Mouse (Mus musculus) myocyte (in vitro differentiated cells): ENCODE measurements around the gene Foxl1. TPM values are rescaled to one million over a fixed set of nuclear protein-coding genes. Genes with fewer than 3 reads are reported as not detected.

Experiments used
- H3K27me3 ChIP-seq: one replicate; pipeline ENCODE4 v1.6.1; 2011; ENCODE audit not compliant: control insufficient read depth, insufficient read depth, insufficient read length
- H3K36me3 ChIP-seq: one replicate; pipeline ENCODE4 v1.6.1; 2011; ENCODE audit not compliant: control insufficient read depth, insufficient read depth
- H3K4me2 ChIP-seq: one replicate; pipeline ENCODE4 v1.6.1; 2011; ENCODE audit warnings: low read depth, control low read depth
- H3K4me3 ChIP-seq: one replicate; pipeline ENCODE4 v1.5.1; 2011; ENCODE audit warnings: mild to moderate bottlenecking, control low read depth, moderate library complexity
- H3K79me2 ChIP-seq: one replicate; pipeline ENCODE4 v1.6.1; 2011; ENCODE audit not compliant: control insufficient read depth, insufficient read depth
- H3ac ChIP-seq: one replicate; pipeline ENCODE4 v1.6.1; 2011; ENCODE audit not compliant: control insufficient read depth, insufficient read length
- CEBPB ChIP-seq: IDR thresholded peaks from 2 replicates; pipeline ENCODE4 v1.6.1; 2011; ENCODE audit warnings: mild to moderate bottlenecking, moderate library complexity; ENCODE audit not compliant: poor library complexity, insufficient read depth, severe bottlenecking
- E2F4 ChIP-seq: IDR thresholded peaks from one replicate; pipeline ENCODE4 v1.6.1; 2011; ENCODE audit warnings: mild to moderate bottlenecking, control low read depth, moderate library complexity; ENCODE audit not compliant: insufficient read depth
- MAX ChIP-seq: IDR thresholded peaks from one replicate; pipeline ENCODE4 v1.6.1; 2011; ENCODE audit warnings: low read depth, mild to moderate bottlenecking, control low read depth
- MYOD1 ChIP-seq, 3 experiments: IDR thresholded peaks; one replicate each; pipeline ENCODE4 v1.6.1; 2011; ENCODE audit warnings: control low read depth in 2 of 3, low read depth in 2 of 3, mild to moderate bottlenecking in 2 of 3, moderate library complexity in 1 of 3; ENCODE audit not compliant: insufficient read length in 2 of 3, control insufficient read depth in 1 of 3
- MYOG ChIP-seq, 3 experiments: IDR thresholded peaks; one replicate each; pipeline ENCODE4 v1.6.1; 2011; ENCODE audit warnings: control low read depth in 2 of 3, low read depth in 2 of 3, mild to moderate bottlenecking in 2 of 3; ENCODE audit not compliant: insufficient read length in 2 of 3, control insufficient read depth in 1 of 3, insufficient read depth in 1 of 3
- POLR2A ChIP-seq: IDR thresholded peaks from one replicate; pipeline ENCODE4 v1.6.1; 2011; ENCODE audit warnings: low read depth, mild to moderate bottlenecking, control low read depth, moderate library complexity; ENCODE audit not compliant: insufficient read length
- POLR2AphosphoS2 ChIP-seq: IDR thresholded peaks from one replicate; pipeline ENCODE4 v1.6.1; 2011; ENCODE audit warnings: low read depth, control low read depth; ENCODE audit not compliant: insufficient read length
- REST ChIP-seq: IDR thresholded peaks from one replicate; pipeline ENCODE4 v1.6.1; 2011; ENCODE audit warnings: mild to moderate bottlenecking, control low read depth, moderate library complexity; ENCODE audit not compliant: insufficient read depth, insufficient read length
- SRF ChIP-seq: IDR thresholded peaks from one replicate; pipeline ENCODE4 v1.6.1; 2011; ENCODE audit warnings: low read depth; ENCODE audit not compliant: control insufficient read depth, insufficient read length
- TCF12 ChIP-seq: IDR thresholded peaks from one replicate; pipeline ENCODE4 v1.6.1; 2011; ENCODE audit warnings: mild to moderate bottlenecking, control low read depth; ENCODE audit not compliant: poor library complexity, insufficient read depth, severe bottlenecking
- TCF3 ChIP-seq: IDR thresholded peaks from one replicate; pipeline ENCODE4 v1.6.1; 2011; ENCODE audit warnings: low read depth, control low read depth; ENCODE audit not compliant: insufficient read length
- USF1 ChIP-seq: IDR thresholded peaks from one replicate; pipeline ENCODE4 v1.6.1; 2011; ENCODE audit warnings: low read depth, mild to moderate bottlenecking, control low read depth, moderate library complexity
- polyA plus RNA-seq: library from polyadenylated mRNA; unstranded; fragments of >200 nt; fragmentation: generic; extraction: Trizol; gene quantifications from one replicate; pipeline ENCODE4 v1.2.1, GENCODE M21; 2012; ENCODE audit warnings: missing spikeins

Foxl1 gene
- polyA plus RNA-seq, 1 experiment = 2.6 TPM

GRCm38 (mm10) chr8:121129265-121129940 is 1.7 kb downstream of the Foxl1 start:
- H3K27me3 ChIP-seq = no peaks in the 10 kb centered on the region
- no peak overlapping the region for H3ac ChIP-seq
- no peaks in the 10 kb centered on the region for H3K79me2 ChIP-seq
- no peak overlapping the region for H3K4me3 ChIP-seq
- TF ChIP-seq POLR2A (no peak), MYOD1 (IDR thresholded peaks at IDR 0.05; ENCODE audit: control insufficient read depth in 1 of 3, insufficient read length in 2 of 3, low read depth in 2 of 3) (no peak), USF1 (no peak), SRF (no peak), MYOG (IDR thresholded peaks at IDR 0.05; ENCODE audit: control insufficient read depth in 1 of 3, insufficient read depth in 1 of 3, insufficient read length in 2 of 3, low read depth in 2 of 3) (no peak), POLR2AphosphoS2 (no peak), MAX (no peak), CEBPB (no peak), REST (no peak), E2F4 (no peak), TCF3 (no peak), TCF12 (no peak)
- H3K4me2 ChIP-seq = no peak overlapping the region
- no peaks in the 10 kb centered on the region for H3K36me3 ChIP-seq

GRCm38 (mm10) chr8:121130522-121130921 is 2.8 kb downstream of the Foxl1 start:
- H3ac ChIP-seq = no peak overlapping the region
- H3K27me3 ChIP-seq = no peaks in the 10 kb centered on the region
- no peak overlapping the region for H3K4me3 ChIP-seq
- no peak overlapping the region for H3K4me2 ChIP-seq
- TF ChIP-seq REST (no peak), POLR2A (no peak), POLR2AphosphoS2 (no peak), MYOD1 (IDR thresholded peaks at IDR 0.05; ENCODE audit: control insufficient read depth in 1 of 3, insufficient read length in 2 of 3, low read depth in 2 of 3) (no peak), TCF3 (no peak), USF1 (no peak), SRF (no peak)
- H3K79me2 ChIP-seq = no peaks in the 10 kb centered on the region
- H3K36me3 ChIP-seq = no peaks in the 10 kb centered on the region

- TF ChIP-seq MAX (no peak), MYOG (IDR thresholded peaks at IDR 0.05; ENCODE audit: control insufficient read depth in 1 of 3, insufficient read depth in 1 of 3, insufficient read length in 2 of 3, low read depth in 2 of 3) (peak in 2 of 3 experiments; percentile 10 to 67), POLR2AphosphoS2 (no peak), MYOD1 (IDR thresholded peaks at IDR 0.05; ENCODE audit: control insufficient read depth in 1 of 3, insufficient read length in 2 of 3, low read depth in 2 of 3) (peak in 2 of 3 experiments; percentile 6 to 54)
- no peaks in the 10 kb centered on the region for H3K27me3 ChIP-seq
- no peaks in the 10 kb centered on the region for H3K36me3 ChIP-seq
- H3K4me2 ChIP-seq = peak overlapping the region; percentile 71
- no peak overlapping the region for H3ac ChIP-seq
- no peak overlapping the region for H3K4me3 ChIP-seq
- H3K79me2 ChIP-seq = no peaks in the 10 kb centered on the region
Observed at GRCm38 (mm10) chr8:121132961-121133513, 5.3 kb downstream of the Foxl1 start.

- Histone ChIP-seq H3K27me3 (no peaks in the 10 kb centered on the region), H3K4me2 (peak overlapping the region; percentile 71), H3K36me3 (no peaks in the 10 kb centered on the region), H3K4me3 (no peak overlapping the region), H3K79me2 (no peaks in the 10 kb centered on the region), H3ac (no peak overlapping the region)
- TF ChIP-seq MYOD1 (IDR thresholded peaks at IDR 0.05; ENCODE audit: control insufficient read depth in 1 of 3, insufficient read length in 2 of 3, low read depth in 2 of 3) (peak in 1 of 3 experiments; percentile 55), MAX (peak; percentile 55), POLR2A (peak; percentile 47), MYOG (IDR thresholded peaks at IDR 0.05; ENCODE audit: control insufficient read depth in 1 of 3, insufficient read depth in 1 of 3, insufficient read length in 2 of 3, low read depth in 2 of 3) (no peak), USF1 (peak; percentile 45)
Observed at GRCm38 (mm10) chr8:121134102-121134501, 6.4 kb downstream of the Foxl1 start.

- Histone ChIP-seq H3K4me2 (peak overlapping the region; percentile 71), H3ac (no peak overlapping the region), H3K36me3 (no peaks in the 10 kb centered on the region), H3K27me3 (no peaks in the 10 kb centered on the region), H3K79me2 (no peaks in the 10 kb centered on the region), H3K4me3 (no peak overlapping the region)
- TF ChIP-seq E2F4 (no peak), SRF (no peak), MYOG (IDR thresholded peaks at IDR 0.05; ENCODE audit: control insufficient read depth in 1 of 3, insufficient read depth in 1 of 3, insufficient read length in 2 of 3, low read depth in 2 of 3) (peak in 1 of 3 experiments; percentile 62), MAX (no peak), POLR2AphosphoS2 (no peak), MYOD1 (IDR thresholded peaks at IDR 0.05; ENCODE audit: control insufficient read depth in 1 of 3, insufficient read length in 2 of 3, low read depth in 2 of 3) (peak in 2 of 3 experiments; percentile 49 to 92), USF1 (no peak), TCF3 (no peak), CEBPB (no peak), TCF12 (no peak), REST (no peak), POLR2A (no peak)
Observed at GRCm38 (mm10) chr8:121134512-121134911, 6.8 kb downstream of the Foxl1 start.
